Mouse (Mus musculus): ENCODE results near the gene Hal.
"Not testable (repeated sequence)": the region's sequence is repeated elsewhere in the genome, so short reads cannot be mapped to it uniquely, and the experiment has no call there.

Hal gene

GRCm38 (mm10) chr10:93515927-93516326 lies 27.4 kb downstream of the Hal start:
- DNase-seq (ENCODE audit: low read depth, low spot score): no peak

- no peak for DNase-seq (ENCODE audit: low read depth, low spot score)
Observed at GRCm38 (mm10) chr10:93517754-93518153, 29.2 kb downstream of the Hal start.

GRCm38 (mm10) chr10:93518186-93518585 lies 29.6 kb downstream of the Hal start:
- DNase-seq (ENCODE audit: low read depth, low spot score): no peak

GRCm38 (mm10) chr10:93518620-93519019 lies 30.1 kb downstream of the Hal start:
- no peak for DNase-seq (ENCODE audit: low read depth, low spot score)

GRCm38 (mm10) chr10:93519159-93519558 lies 30.6 kb downstream of the Hal start:
- DNase-seq (ENCODE audit: low read depth, low spot score): no peak

GRCm38 (mm10) chr10:93519756-93520155 lies 31.2 kb downstream of the Hal start:
- DNase-seq (ENCODE audit: low read depth, low spot score): no peak

- DNase-seq (ENCODE audit: low read depth, low spot score): no peak
Observed at GRCm38 (mm10) chr10:93520994-93521393, 32.4 kb downstream of the Hal start.

- no peak for DNase-seq (ENCODE audit: low read depth, low spot score)
Observed at GRCm38 (mm10) chr10:93525329-93525728, 36.8 kb downstream of the Hal start.

- DNase-seq (ENCODE audit: low read depth, low spot score): no peak
Observed at GRCm38 (mm10) chr10:93538287-93538686, 49.7 kb downstream of the Hal start.

GRCm38 (mm10) chr10:93538818-93539217 lies 50.2 kb downstream of the Hal start:
- DNase-seq (ENCODE audit: low read depth, low spot score): no peak

GRCm38 (mm10) chr10:93539775-93540430 lies 51.3 kb downstream of the Hal start, which contains the start of gene Amdhd1:
Gene Amdhd1, minus strand, starts transcription at chr10:93540033.
- peak; percentile 69 for DNase-seq (ENCODE audit: low read depth, low spot score)

- DNase-seq (ENCODE audit: low read depth, low spot score): no peak
Observed at GRCm38 (mm10) chr10:93540431-93541210, 52.1 kb downstream of the Hal start, which contains the start of gene Ccdc38. Gene Ccdc38, plus strand, starts transcription at chr10:93540632.

- DNase-seq (ENCODE audit: low read depth, low spot score): no peak
Observed at GRCm38 (mm10) chr10:93541585-93541984, 53.0 kb downstream of the Hal start.

- DNase-seq (ENCODE audit: low read depth, low spot score): no peak
Observed at GRCm38 (mm10) chr10:93542356-93542755, 53.8 kb downstream of the Hal start.

GRCm38 (mm10) chr10:93543176-93543575 lies 54.6 kb downstream of the Hal start:
- no peak for DNase-seq (ENCODE audit: low read depth, low spot score)

GRCm38 (mm10) chr10:93544172-93544571 lies 55.6 kb downstream of the Hal start:
- DNase-seq (ENCODE audit: low read depth, low spot score): no peak

- no peak for DNase-seq (ENCODE audit: low read depth, low spot score)
Observed at GRCm38 (mm10) chr10:93547741-93548270, 59.2 kb downstream of the Hal start.

- DNase-seq (ENCODE audit: low read depth, low spot score): peak; percentile 43
Observed at GRCm38 (mm10) chr10:93548991-93549390, 60.4 kb downstream of the Hal start.

- no peak for DNase-seq (ENCODE audit: low read depth, low spot score)
Observed at GRCm38 (mm10) chr10:93549821-93550220, 61.3 kb downstream of the Hal start.

- DNase-seq (ENCODE audit: low read depth, low spot score): no peak
Observed at GRCm38 (mm10) chr10:93552596-93552995, 64.0 kb downstream of the Hal start.

GRCm38 (mm10) chr10:93557971-93558370 lies 69.4 kb downstream of the Hal start:
- not testable (repeated sequence) for DNase-seq (ENCODE audit: low read depth, low spot score)

GRCm38 (mm10) chr10:93559786-93560185 lies 71.2 kb downstream of the Hal start:
- DNase-seq (ENCODE audit: low read depth, low spot score): no peak
